Mouse (Mus musculus) liver, adult 2 months (tissue): ENCODE data around the gene Nfix. TPM values are rescaled to one million over a fixed set of nuclear protein-coding genes. Genes with fewer than 3 reads are reported as not detected.

Experiments
- DNase-seq: peaks from one replicate; pipeline ENCODE4 v3.0.0-alpha.2; 2011; ENCODE audit warnings: low read depth, low spot score; ENCODE audit errors: extremely low read depth
- H3K27ac ChIP-seq: fragments of 200-500 bp; replicated peaks from 2 replicates; pipeline ENCODE4 v1.5.1; 2012; ENCODE audit warnings: low read depth, mild to moderate bottlenecking, control low read depth, inconsistent platforms, low read length; ENCODE audit not compliant: insufficient read depth
- H3K27me3 ChIP-seq: fragments of 200-500 bp; 2 replicates; pipeline ENCODE4 v1.6.1; 2012; ENCODE audit warnings: mild to moderate bottlenecking, moderate library complexity, low read length, inconsistent platforms; ENCODE audit not compliant: control insufficient read depth, insufficient read depth
- H3K36me3 ChIP-seq: fragments of 200-500 bp; 2 replicates; pipeline ENCODE4 v1.6.1; 2012; ENCODE audit warnings: low read length, inconsistent platforms; ENCODE audit not compliant: control insufficient read depth, insufficient read depth
- H3K4me1 ChIP-seq: fragments of 200-500 bp; 2 replicates; pipeline ENCODE4 v1.6.1; 2011; ENCODE audit warnings: low read length; ENCODE audit not compliant: control insufficient read depth, insufficient read depth
- H3K4me3 ChIP-seq: fragments of 200-500 bp; 2 replicates; pipeline ENCODE4 v1.5.1; 2011; ENCODE audit warnings: low read depth, mild to moderate bottlenecking, control low read depth, low read length, moderate library complexity; ENCODE audit not compliant: insufficient read depth
- H3K79me2 ChIP-seq: fragments of 200-500 bp; 2 replicates; pipeline ENCODE4 v1.6.1; 2012; ENCODE audit warnings: inconsistent platforms, mild to moderate bottlenecking, low read length, moderate library complexity; ENCODE audit not compliant: control insufficient read depth, insufficient read depth
- H3K9ac ChIP-seq: fragments of 200-500 bp; 2 replicates; pipeline ENCODE4 v1.6.1; 2012; ENCODE audit warnings: low read depth, mild to moderate bottlenecking, control low read depth, inconsistent platforms, low read length
- CTCF ChIP-seq: fragments of 200-500 bp; IDR thresholded peaks from 2 replicates; pipeline ENCODE4 v1.5.1; 2011; ENCODE audit warnings: low read depth, low read length, control low read depth
- POLR2A ChIP-seq: fragments of 200-500 bp; IDR thresholded peaks from 2 replicates; pipeline ENCODE4 v1.6.1; 2011; ENCODE audit warnings: low read length, control low read depth; ENCODE audit not compliant: insufficient read depth; ENCODE audit errors: extremely low read depth
- WGBS: fragments of 180-500 bp; shearing (Covaris S2); methylation state at CpG from one replicate; pipeline ENCODE4 v1.1.7; 2018; 5-methylcytosine and 5-hydroxymethylcytosine counted together
- polyA plus RNA-seq: library from polyadenylated mRNA; depleted of rRNA; stranded (reverse); fragments of >200 nt; gene quantifications from 2 replicates; pipeline ENCODE4 v1.2.3, GENCODE M21; 2012
- total RNA-seq: library from RNA; depleted of rRNA; stranded (reverse); fragments of >200 nt; gene quantifications from 2 replicates; pipeline ENCODE4 v1.2.3, GENCODE M21; 2014

The Nfix gene
- total and polyA plus RNA-seq, 2 experiments, result 20.7 to 32.9 TPM

- WGBS, result 17% methylated on average over 22 of the region's 22 CpGs
- peak; percentile 91 for DNase-seq
- H3K36me3 ChIP-seq, result no peaks in the 10 kb centered on the region
- peaks cover 3% of the 10 kb centered on the region; the same call in 1 of the 2 replicates for H3K79me2 ChIP-seq
- H3K27me3 ChIP-seq, result no peaks in the 10 kb centered on the region
- peaks cover 30% of the 10 kb centered on the region for H3K4me1 ChIP-seq
- peak overlapping the region; percentile 89 for H3K9ac ChIP-seq
- H3K27ac ChIP-seq, result peak overlapping the region; percentile 97
- TF ChIP-seq POLR2A (0 out of 2 replicates have a peak, but pooled peaks have one; percentile 20), CTCF (no peak)
- H3K4me3 ChIP-seq, result peak overlapping the region; percentile 71
These were observed 92.8 kb downstream of the Nfix start for GRCm38 (mm10) chr8:84707267-84707883.

GRCm38 (mm10) chr8:84706610-84707266 lies 93.4 kb downstream of the Nfix start:
- peak overlapping the region; percentile 89 for H3K9ac ChIP-seq
- 16% methylated on average over 45 of the region's 45 CpGs for WGBS
- H3K4me1 ChIP-seq, result peaks cover 27% of the 10 kb centered on the region
- peaks cover 3% of the 10 kb centered on the region; the same call in 1 of the 2 replicates for H3K79me2 ChIP-seq
- TF ChIP-seq POLR2A (peak; percentile 56; the same call in 1 of the 2 replicates), CTCF (no peak)
- H3K27ac ChIP-seq, result peak overlapping the region; percentile 96
- no peaks in the 10 kb centered on the region for H3K36me3 ChIP-seq
- DNase-seq, result peak; percentile 82
- H3K4me3 ChIP-seq, result peak overlapping the region; percentile 71
- H3K27me3 ChIP-seq, result no peaks in the 10 kb centered on the region

- Histone ChIP-seq H3K4me3 (peak overlapping the region; percentile 71), H3K36me3 (no peaks in the 10 kb centered on the region), H3K27me3 (no peaks in the 10 kb centered on the region), H3K9ac (peak overlapping the region; percentile 81), H3K27ac (peak overlapping the region; percentile 96; the same call in 1 of the 2 replicates), H3K4me1 (peaks cover 21% of the 10 kb centered on the region), H3K79me2 (peaks cover 3% of the 10 kb centered on the region; the same call in 1 of the 2 replicates)
- 14% methylated on average over 12 of the region's 12 CpGs for WGBS
- DNase-seq, result no peak
- TF ChIP-seq POLR2A, result no peak
- no peak for TF ChIP-seq CTCF
These were observed 94.2 kb downstream of the Nfix start for GRCm38 (mm10) chr8:84705960-84706359.

GRCm38 (mm10) chr8:84704867-84705831 lies 95.0 kb downstream of the Nfix start:
- peak overlapping the region; percentile 62 for H3K4me3 ChIP-seq
- no peaks in the 10 kb centered on the region for H3K27me3 ChIP-seq
- H3K4me1 ChIP-seq, result peaks cover 18% of the 10 kb centered on the region; the same call in 1 of the 2 replicates
- no peak for DNase-seq
- H3K79me2 ChIP-seq, result peaks cover 3% of the 10 kb centered on the region; the same call in 1 of the 2 replicates
- H3K9ac ChIP-seq, result peak overlapping the region; percentile 81
- TF ChIP-seq CTCF (no peak), POLR2A (no peak)
- no peaks in the 10 kb centered on the region for H3K36me3 ChIP-seq
- H3K27ac ChIP-seq, result no peak overlapping the region
- WGBS, result 12% methylated on average over 60 of the region's 61 CpGs

- Histone ChIP-seq H3K27ac (no peak overlapping the region), H3K4me3 (no peak overlapping the region), H3K79me2 (peaks cover 3% of the 10 kb centered on the region; the same call in 1 of the 2 replicates), H3K9ac (no peak overlapping the region), H3K27me3 (no peaks in the 10 kb centered on the region), H3K4me1 (peaks cover 17% of the 10 kb centered on the region; the same call in 1 of the 2 replicates), H3K36me3 (no peaks in the 10 kb centered on the region)
- 22% methylated on average over 16 of the region's 16 CpGs for WGBS
- TF ChIP-seq POLR2A, result no peak
- TF ChIP-seq CTCF, result peak; percentile 81
- no peak for DNase-seq
These were observed 95.8 kb downstream of the Nfix start for GRCm38 (mm10) chr8:84704356-84704755.
